Mouse (Mus musculus) 3134 (cell line): ENCODE data around the gene Cfap52.

Source experiments
- DNase-seq: peaks from one replicate; pipeline ENCODE4 v3.0.0-alpha.2; 2011; ENCODE audit warnings: low spot score; ENCODE audit not compliant: insufficient read length; ENCODE audit errors: extremely low read depth

The Cfap52 gene

DNA sequence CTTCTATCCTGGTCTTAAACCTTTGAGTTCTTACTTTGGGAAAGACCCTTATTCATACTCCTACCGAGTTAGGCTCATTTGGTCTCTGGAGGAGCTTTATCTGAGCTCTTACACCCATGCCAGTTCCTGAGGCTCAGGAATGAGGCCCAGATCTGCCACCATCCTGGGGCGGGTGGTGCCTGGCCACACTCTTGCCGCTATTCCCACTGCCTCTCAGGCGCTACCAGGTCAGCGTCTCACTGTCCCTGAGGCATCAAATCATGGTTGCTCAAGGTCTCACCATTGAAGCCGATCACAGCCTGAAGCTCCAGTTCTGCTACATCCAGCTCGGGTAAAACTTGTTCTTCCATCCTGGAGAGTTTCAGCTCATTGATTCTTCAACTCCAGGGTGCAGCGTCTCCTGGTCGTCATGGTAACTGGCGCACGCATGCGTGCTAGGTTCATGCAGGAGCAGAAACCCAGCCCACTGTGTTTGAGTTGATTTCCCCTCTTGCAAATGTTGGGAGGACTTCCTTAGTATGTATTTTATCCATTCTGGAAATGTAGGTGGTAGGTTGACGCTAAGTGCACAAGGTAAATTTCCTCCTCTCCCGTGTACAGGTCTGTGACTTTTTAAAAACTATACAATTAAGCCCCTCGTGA lies at the start of gene Cfap52:
Gene Cfap52, minus strand, starts transcription at position 410 of the 642 bp plus-strand sequence.
- DNase-seq = peak; percentile 22

DNA sequence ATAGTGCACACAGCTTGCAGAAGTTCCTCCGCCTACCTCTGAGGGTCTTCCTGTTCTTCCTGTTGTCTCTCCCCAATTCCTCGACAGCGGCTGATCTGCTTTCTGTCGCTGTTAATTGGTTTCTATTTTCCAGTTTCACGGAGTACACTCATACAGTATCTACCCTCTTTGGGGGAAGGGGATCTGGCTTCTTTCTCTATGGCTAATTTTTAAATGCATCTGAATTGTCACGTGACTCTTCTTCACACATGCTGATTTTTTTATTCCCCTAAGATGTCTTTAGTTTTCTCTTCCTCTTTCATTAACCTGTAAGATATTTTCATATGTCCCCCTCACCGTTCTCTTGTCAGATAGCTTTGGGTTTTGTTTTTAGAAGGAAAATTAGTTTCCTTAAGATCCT lies 46.8 kb upstream of the Cfap52 start:
- DNase-seq = no peak

DNA sequence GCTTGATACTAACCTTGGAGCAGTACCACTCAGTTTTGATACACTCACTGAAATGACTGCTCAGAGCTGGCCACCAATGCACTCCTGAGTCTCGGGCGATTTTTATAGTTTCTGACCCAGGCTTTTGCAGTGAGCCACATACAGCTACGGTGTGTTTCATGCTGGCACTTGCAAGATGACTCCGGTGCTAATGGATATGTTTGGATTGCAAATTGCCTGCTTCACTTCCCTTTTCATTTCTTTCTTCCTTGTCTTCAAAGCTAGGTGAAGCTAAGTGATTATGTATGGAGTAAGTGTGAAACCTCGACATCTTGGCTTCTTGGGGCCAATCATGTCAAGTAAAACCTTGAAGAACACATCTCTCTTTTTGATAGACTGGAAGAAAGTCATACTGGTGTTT lies 43.9 kb upstream of the Cfap52 start:
- DNase-seq = no peak

DNA sequence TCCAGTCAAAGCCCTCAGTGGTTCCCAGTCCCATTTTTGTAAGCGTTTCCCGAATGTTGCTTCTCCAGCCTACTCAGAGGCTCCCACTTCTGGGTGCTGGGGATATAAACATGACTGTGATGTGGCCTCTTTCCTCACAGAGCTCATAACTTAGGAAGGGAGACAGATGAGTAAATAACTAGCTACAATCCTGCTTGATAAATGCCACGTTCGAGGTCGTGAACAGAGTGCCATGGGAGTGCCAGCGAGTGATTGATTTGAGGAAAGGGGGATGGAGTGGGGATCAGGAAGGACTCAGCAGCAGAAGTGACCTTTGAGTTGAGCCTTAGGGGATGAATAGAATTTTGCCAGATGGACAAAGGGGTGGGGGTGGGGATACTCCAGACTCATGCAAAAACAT lies 42.2 kb upstream of the Cfap52 start:
- DNase-seq = no peak

DNA sequence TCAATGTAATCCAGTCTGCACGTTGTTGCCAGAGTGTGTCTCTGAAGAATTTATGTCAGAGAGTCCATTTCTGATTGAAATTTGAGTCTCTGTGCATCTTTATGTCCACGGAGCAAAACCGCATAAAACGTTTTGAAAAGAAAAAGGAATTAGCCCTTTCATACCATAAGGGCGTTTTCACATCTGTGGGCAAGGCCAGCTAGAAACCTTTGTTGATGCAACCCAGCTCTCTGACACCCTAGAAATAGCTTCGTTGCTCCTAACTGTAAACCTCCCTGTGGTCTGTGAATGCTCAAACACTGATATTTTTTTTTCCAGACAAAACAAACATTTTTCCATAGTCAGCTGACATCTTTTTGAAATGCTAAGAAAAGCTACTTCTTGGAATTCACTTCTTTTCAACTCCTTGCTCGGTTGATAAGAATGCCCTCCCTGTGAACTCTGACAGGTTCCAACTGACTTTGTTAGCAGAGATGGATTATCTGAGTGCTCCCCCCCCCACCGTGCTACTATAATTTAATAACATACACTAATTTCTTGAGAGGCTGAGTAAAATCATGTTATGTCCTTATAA lies 40.9 kb upstream of the Cfap52 start:
- no peak for DNase-seq

DNA sequence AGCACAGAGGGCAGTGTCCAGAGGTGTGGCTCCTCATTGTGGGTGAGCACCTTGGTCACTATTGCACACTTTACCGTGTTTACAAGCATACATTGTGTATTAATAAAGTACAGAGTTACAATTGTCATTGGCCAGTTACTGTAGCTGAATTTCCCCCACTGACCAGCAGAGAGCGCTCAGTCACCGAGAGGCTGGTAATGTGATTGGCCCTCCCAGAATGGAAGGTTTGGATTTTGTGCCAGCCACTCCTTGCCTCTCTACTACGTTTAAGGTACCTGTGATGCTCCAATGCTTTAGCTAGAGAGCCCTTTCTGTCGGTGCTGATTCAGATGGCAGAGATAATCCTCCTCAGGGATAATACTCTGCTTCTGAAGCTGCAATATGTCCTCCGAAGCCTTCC lies 38.7 kb upstream of the Cfap52 start:
- peak; percentile 24 for DNase-seq

DNA sequence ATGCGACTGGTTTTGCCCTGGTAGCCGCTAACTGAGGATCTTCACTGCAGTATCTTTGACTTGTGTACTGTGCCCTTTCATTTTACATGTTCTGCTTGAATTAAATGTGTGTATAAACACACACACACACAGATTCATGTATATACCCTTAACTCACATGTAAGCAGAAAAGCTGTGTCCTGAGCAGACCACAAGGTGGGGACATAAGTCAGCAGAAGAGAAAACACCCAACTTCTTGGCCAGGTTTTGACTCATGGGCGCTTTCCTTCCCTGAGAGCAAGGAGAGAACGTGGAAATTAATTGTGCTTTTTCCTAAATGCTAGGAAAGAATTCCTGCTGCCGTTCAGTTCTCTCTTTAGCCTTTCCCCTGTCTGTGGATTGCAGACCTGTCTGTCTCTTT lies 34.2 kb upstream of the Cfap52 start:
- no peak for DNase-seq

DNA sequence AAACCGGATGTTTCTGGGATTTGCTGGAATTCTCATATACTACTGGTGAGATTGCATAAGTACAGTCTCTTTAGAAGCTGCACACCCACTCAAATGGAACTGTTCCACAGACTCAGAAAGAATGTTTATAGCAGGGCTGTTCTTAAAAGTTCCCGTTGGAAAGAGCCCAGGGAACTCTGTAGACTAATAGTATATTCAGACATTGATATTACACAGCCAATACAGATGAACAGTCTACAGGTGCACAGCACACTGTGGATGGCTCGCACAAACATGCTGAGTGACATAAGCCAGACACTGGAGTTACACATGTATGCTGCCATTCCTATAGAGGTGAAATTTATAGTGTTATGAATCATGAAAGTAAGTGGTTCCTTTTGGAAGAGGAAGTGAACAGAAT lies 33.5 kb upstream of the Cfap52 start:
- no peak for DNase-seq

DNA sequence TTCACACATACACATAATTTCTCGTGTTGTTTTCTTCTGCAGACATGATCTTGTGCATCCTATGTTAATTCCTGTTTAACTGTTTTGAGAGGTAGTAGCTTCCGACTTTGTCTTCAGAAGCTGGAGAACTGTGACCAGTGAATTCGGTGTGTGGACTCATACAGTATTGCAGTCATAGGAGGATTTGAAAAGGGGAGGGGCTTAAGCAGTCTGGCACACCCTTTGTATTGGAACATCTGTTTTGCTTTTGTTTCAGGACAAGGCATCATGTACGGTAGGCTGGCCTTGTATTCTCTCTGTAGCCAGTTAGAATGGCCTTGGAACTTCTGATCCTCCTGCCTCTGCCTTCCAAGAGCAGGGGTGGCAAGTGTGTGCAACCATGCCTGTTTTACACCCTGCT lies 30.5 kb upstream of the Cfap52 start:
- no peak for DNase-seq

DNA sequence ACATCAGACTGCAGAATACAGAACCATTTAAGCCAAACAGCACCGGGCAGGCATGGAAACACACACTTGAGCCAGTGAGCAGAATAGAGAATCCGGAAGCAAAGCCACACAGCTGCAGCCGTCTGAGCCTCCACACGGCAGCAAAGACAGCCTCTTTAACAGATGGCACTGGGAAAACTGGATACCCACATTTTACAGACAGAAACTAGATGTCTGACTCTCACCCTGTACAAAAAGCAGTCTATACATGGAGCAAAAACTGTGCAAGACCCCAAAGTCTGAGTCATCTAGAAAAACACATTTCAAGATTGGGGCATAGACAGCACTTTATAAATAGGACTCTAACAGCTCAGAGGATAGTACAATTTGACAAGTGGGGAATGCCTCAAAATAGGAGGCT lies 25.8 kb upstream of the Cfap52 start:
- DNase-seq = no peak

DNA sequence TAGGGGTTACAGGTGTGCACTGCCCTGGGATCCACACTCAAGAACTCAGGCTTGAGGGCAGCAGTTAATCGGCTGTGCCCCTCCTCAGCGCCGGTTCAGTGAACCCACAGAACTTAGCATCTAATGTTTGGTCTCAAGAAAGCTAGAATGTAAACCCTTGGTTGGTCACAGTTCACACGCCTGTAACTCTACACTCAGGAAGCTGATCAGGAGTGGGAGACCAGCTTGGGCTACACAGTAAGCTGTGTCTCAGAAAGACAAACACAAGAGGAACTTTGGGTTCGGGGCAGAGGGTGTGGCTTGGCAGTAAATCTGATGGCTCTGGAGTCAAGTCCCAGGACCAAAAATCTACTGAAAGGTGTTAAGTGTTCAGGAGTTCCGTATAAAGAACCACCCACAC lies 18.1 kb upstream of the Cfap52 start:
- DNase-seq = no peak

DNA sequence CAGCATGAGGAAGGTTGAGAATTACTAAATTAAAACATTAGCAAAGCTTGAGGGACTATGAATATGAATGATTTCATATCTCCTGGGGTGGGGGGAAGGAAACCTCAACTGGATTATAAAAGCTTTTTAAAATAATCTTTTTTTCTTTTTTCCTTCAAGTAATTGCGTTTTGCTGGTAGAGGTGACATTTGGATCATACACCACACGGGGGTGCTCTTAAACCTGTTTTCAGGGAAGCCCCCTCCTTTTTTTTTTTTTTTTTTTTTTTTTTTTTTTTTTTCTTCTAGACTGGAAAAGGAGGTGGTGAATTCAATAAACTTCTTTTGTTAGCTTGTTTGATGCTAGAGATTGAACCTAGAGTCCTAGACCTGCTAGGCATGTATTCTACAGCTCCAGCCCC lies 9.8 kb upstream of the Cfap52 start:
- DNase-seq = no peak

DNA sequence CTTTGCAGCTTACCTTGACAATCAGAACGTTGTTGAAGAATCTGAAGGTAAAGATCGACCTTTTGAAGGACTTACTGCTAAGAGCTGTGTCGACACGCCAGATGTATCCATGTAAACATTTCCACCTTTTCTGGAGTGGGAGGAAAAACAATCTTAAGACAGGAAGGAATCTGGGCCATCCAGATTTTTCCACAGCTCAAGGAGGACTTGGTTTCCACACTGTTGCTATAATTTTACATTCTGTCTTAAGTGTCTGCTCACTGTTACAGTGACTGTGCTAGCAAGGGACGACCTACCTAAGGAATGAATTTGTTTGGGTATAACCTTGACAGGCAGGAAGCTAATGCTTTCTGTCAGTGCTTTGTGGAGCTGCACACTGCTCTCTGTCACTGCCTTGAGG lies 7.8 kb upstream of the Cfap52 start:
- no peak for DNase-seq

DNA sequence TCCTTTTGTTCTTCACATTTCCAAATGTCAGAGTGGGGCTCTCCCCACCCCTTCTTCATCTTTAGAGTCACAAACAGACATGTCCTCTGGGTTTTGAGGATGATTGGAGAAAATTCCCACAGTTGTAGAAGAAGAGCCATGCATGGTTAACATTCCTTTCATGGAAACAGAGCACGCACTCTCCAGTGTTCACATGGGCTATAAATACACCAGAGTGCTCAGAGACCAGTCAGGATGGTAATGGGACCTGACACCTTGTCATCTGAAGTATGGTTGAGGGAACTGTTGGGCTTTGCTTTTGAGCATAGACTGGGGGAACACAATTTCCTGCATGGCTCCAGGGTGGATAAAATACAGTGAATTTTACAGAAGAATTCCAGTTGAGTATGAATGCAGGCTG lies 7.2 kb upstream of the Cfap52 start:
- no peak for DNase-seq

DNA sequence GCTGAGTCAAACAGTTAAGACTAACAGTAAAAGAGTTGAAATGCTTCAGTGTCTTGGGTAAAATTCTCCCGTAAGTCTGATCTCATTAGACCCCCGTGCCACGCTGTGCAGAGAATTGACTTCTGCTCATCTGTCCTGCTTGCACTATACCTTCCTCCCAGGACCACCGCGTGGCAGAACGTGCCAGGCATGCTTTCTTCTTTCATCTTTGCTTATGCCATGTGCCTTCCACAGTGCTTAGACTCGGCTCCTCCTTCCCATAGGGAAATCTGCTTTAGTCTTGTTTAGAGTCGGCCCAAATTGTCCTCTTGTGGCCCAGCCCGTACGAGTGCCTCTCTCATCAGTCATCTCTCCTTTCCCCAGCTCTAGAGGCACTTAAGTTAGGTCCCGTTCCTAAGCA lies 2.4 kb upstream of the Cfap52 start:
- no peak for DNase-seq

DNA sequence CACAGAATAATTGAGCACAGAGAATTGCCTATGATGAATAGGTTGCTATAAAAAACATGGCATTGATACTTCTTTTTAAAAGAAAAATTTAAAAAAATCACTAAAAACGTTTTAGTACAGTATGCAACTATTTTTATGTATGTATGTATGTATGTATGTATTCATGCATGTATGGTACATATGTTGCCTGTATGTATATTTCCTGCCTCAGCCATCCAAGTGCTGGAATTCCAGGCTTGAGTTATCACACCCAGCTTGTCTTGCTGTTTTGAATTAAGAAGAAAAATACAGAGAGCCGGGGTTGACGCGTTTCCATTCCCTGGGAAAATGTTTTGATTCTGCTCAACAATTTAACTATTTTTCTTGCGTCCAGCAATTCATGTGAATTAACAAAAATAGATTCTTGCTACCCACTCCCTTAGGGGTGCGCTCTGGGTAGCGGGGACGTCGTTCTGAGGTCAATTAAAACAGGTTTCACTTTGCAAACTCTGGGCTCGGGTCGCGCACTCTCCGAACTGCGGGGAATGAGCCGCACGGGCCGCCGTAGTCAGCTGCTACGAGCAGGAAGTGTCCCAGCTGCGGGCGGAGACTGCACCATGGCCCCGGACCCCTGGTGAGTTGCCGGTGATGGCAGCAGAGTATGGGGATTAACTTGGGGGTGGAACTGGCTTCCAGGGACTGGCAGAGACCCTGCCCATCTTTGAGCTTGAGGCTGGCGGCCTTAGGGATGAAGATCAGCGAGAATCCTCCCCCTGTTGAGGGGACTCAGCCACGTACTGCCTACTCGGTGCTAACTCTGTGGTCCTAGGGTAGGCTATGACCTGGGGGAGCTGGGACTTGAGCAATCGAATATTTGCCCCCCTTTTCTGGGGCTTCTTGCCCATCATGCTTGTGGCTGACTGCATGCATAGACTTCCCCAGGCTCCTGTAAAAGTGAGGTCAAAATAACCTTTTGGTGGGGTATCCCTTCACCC lies 741 bp upstream of the Cfap52 start, which contains the start of gene Stx8:
Gene Stx8, plus strand, starts transcription at position 289 of the 974 bp plus-strand sequence.
- DNase-seq = peak; percentile 85

DNA sequence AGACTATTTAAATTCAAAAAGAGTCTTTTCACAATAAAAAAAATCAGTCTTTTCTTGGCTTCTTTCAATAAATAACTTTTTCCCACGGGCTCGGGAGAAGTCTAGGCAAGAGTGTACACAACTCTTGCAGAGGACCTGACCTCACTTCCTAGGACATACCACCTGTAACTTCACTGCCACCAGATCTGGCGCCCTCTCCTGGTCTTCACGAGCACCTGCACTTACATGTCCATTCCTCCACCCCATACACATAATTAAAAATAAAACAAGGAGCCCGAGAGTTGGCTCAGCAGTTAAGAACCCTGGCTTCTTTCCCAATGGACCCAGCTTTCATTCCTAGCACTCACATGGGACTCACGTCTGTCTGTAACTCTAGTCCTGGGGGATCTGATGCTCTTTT lies 1.3 kb downstream of the Cfap52 start:
- no peak for DNase-seq

DNA sequence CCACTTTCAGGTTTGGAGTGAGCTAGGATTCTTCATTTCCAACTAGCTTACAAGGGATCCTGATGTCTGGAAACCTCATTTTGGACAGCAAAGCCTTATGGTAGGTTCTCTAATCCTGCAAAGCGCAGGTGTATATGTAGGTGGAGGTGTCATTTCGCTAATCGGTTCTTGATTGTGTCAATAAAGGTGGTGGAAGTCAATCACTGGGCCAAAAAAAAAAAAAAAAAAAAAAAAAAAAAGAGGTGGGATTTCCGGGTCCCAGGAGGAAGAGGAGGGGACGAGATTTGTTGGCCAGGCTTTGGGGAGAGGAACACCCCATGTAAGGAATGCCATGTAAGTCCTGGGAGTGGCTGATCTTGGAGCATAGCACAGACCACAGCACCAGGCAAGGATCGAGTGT lies 11.0 kb downstream of the Cfap52 start:
- DNase-seq = no peak

DNA sequence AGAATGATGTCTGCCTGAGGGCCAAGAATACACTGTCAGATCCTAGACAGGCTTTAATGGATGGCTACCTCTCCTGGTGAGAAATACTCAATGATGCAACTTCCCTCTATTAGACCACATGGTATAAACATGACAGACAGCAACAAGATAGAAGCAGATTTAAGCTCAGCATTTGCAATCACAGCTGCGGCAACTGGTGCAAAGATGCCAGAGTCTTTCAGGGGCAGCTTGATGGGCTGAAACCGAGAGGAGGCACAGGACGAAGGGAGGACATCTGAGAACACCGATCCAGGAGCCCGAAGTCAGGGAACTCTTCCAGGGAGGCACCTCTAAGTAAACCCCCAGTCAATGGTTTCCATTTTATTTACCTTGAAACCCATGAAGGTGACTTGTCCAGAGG lies 11.8 kb downstream of the Cfap52 start:
- no peak for DNase-seq

DNA sequence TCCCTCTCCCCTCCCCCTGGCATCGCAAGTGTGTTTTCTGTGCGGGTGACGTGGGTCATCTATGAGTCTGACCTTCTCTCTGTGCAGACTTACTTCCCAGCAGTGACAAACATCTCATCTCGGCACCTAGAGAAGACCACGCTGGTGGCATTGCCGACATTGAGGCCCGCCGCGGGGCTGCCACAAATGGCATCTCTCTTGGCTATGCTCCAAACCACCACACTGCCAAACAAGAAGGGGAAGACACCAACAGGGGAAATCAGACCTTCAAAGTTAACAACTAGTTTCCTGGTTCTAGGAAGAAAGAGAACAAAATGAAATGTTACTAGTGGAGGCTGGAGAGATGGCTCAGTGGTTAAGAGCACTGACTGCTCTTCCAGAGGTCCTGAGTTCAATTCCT lies 16.0 kb downstream of the Cfap52 start:
- DNase-seq = no peak

DNA sequence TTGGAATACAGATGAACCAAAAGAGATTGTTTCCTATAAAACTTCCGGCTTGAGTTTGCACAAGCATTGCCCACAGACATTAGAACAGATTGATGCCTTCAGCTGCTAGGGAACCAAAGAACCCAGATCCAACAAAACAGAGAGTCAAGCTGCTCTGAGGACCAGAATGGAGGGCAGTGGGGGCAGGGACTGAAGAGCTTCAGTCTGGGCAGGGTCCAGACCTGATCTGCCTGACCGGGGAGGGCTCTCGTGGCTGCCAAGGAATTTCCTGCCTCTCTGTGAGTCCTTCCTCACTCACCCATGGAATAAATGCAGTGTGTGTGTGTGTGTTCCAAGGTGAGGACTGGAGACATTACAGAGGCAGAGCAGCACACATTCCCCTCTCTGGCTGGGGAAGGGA lies 17.2 kb downstream of the Cfap52 start:
- no peak for DNase-seq

DNA sequence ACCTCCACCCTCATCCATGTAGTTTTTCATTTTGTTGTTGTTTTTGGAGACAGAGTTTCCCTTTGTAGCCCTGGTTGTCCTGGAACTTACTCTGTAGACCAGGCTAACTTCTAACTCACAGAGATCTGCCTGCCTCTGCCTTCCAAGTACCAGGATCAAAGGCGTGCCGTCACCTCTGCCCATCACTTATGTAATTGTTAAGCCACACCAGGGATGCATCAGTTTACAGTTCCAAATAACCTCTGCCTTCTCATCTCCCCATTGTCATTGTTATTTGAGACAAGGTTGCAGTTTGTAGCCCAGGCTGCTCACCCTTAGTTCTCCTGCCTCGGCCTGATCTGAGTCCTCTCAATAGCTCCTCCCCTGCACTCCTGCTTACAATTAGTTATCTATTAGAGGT lies 33.3 kb downstream of the Cfap52 start:
- DNase-seq = no peak
